In the genomic region with DNA sequence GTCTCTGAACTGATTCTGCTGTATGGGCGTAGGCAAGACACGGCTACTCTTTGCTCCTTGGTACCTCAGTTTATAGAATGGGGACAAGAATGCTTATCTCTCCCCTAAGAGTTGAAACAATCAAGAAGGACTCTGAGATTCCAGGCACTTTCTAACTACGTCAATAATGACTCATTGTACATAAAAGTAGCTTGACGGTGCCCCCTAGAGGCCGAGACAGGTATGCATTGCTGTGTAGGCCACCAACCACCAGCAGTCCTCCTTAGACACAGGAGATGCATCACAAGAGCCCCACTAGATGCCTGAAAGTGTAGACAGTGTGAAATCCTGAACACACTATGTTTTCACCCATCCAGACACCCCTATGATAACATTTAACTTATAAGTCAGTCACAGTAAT, we compare ENCODE assay signal across 10 mouse cellular contexts. TPM values are rescaled to one million over a fixed set of nuclear protein-coding genes. Genes with fewer than 3 reads are reported as not detected.
DNase-seq lines count a peak whose midpoint lies in the region; ATAC-seq and TF ChIP-seq lines count a peak whose summit lies in the region.
"Had no signal": no experiment of that assay in that cellular context is flagged by ENCODE, and none has a peak within 500 bp of the region (broad histone marks: within the 10 kb centered on the region; RNA-seq: fewer than 3 reads in every experiment).

No protein-coding gene starts in this region.

- no peaks in the 10 kb centered on the region for H3K36me3 ChIP-seq in midbrain, embryonic 11.5 days (ENCODE audit: control insufficient read depth, insufficient read depth, low read length)
- H3K36me3 ChIP-seq in midbrain, embryonic 15.5 days (replicated peaks), result 0 out of 2 replicates have a peak, but pooled peaks cover 4% of the 10 kb centered on the region
- H3K36me3 ChIP-seq in hindbrain, postnatal 0 days (ENCODE audit: insufficient read depth, low read length), result peaks cover 17% of the 10 kb centered on the region; the same call in 1 of the 2 replicates
- no peaks in the 10 kb centered on the region for H3K36me3 ChIP-seq in lung, embryonic 14.5 days (ENCODE audit: insufficient read depth)
- H3K36me3 ChIP-seq in stomach, postnatal 0 days (ENCODE audit: control insufficient read depth, insufficient read depth, low read length), result no peaks in the 10 kb centered on the region

- WGBS in midbrain, embryonic 11.5 days, result 43% methylated on average over 5 of the region's 5 CpGs
- 45% methylated on average over 5 of the region's 5 CpGs for WGBS in midbrain, embryonic 15.5 days
- WGBS in hindbrain, postnatal 0 days, result 48% methylated on average over 5 of the region's 5 CpGs
- 40% methylated on average over 5 of the region's 5 CpGs for WGBS in lung, embryonic 14.5 days
- WGBS in stomach, postnatal 0 days, result 48% methylated on average over 5 of the region's 5 CpGs

- H3K27me3 ChIP-seq in midbrain, embryonic 11.5 days (ENCODE audit: control insufficient read depth, insufficient read depth, low read length), result no peaks in the 10 kb centered on the region
- H3K27me3 ChIP-seq in midbrain, embryonic 15.5 days (replicated peaks), result no peaks in the 10 kb centered on the region
- H3K27me3 ChIP-seq in hindbrain, postnatal 0 days (ENCODE audit: insufficient read depth, low read length), result no peaks in the 10 kb centered on the region
- H3K27me3 ChIP-seq in lung, embryonic 14.5 days (ENCODE audit: insufficient read depth, low read length), result no peaks in the 10 kb centered on the region
- no peaks in the 10 kb centered on the region for H3K27me3 ChIP-seq in stomach, postnatal 0 days (ENCODE audit: control insufficient read depth, insufficient read depth, low read length)

- peak; percentile 56 for DNase-seq in cerebellum, adult 11 months
- DNase-seq in midbrain, embryonic 11.5 days (ENCODE audit: low spot score, missing footprints), result peak; percentile 93
- DNase-seq in c-Kit-positive CD71-positive TER-119-positive erythroid progenitor cells, embryonic 14.5 days (ENCODE audit: low spot score), result peak; percentile 65
- DNase-seq in hindbrain, postnatal 0 days (ENCODE audit: low spot score), result peak; percentile 80
- peak; percentile 78 for DNase-seq in lung, embryonic 14.5 days
- DNase-seq in stomach, postnatal 0 days (ENCODE audit: low spot score), result peak; percentile 64

- no peaks in the 10 kb centered on the region for H3K4me1 ChIP-seq in midbrain, embryonic 11.5 days (ENCODE audit: control insufficient read depth, insufficient read depth, low read length)
- peaks cover 16% of the 10 kb centered on the region for H3K4me1 ChIP-seq in midbrain, embryonic 15.5 days
- H3K4me1 ChIP-seq in hindbrain, postnatal 0 days (ENCODE audit: insufficient read depth, low read length), result peaks cover 12% of the 10 kb centered on the region; the same call in 1 of the 2 replicates
- no peaks in the 10 kb centered on the region for H3K4me1 ChIP-seq in lung, embryonic 14.5 days (ENCODE audit: insufficient read depth)
- no peaks in the 10 kb centered on the region for H3K4me1 ChIP-seq in stomach, postnatal 0 days (replicated peaks; ENCODE audit: control insufficient read depth, insufficient read depth)

- H3K27ac ChIP-seq in midbrain, embryonic 11.5 days (ENCODE audit: low read depth, low read length), result no peak overlapping the region
- H3K27ac ChIP-seq in midbrain, embryonic 15.5 days, result no peak overlapping the region
- H3K27ac ChIP-seq in hindbrain, postnatal 0 days, result no peak overlapping the region
- H3K27ac ChIP-seq in lung, embryonic 14.5 days (ENCODE audit: low read depth), result no peak overlapping the region
- H3K27ac ChIP-seq in stomach, postnatal 0 days (replicated peaks), result no peak overlapping the region

- TF ChIP-seq EP300 in stomach, postnatal 0 days (optimal IDR thresholded peaks at IDR 0.05), result no peak

- ATAC-seq in cerebellum, adult (ENCODE audit: insufficient number of reproducible peaks, low FRiP score, low TSS enrichment), result no peak
- no peak for ATAC-seq in midbrain, embryonic 11.5 days (ENCODE audit: low FRiP score)
- no peak for ATAC-seq in midbrain, embryonic 15.5 days (replicated peaks)
- ATAC-seq in hindbrain, postnatal 0 days, result peak; percentile 50; the same call in 1 of the 2 replicates
- ATAC-seq in lung, embryonic 14.5 days (ENCODE audit: insufficient read depth), result no peak
- ATAC-seq in stomach, postnatal 0 days (ENCODE audit: low FRiP score, low TSS enrichment), result no peak

- peak; percentile 79 for TF ChIP-seq CTCF in hindbrain, postnatal 0 days (IDR thresholded peaks at IDR 0.05; ENCODE audit: low read depth)
- peak; percentile 64 for TF ChIP-seq CTCF in lung, embryonic 14.5 days (IDR thresholded peaks at IDR 0.05; ENCODE audit: low read depth)
- TF ChIP-seq CTCF in stomach, postnatal 0 days (IDR thresholded peaks at IDR 0.05; ENCODE audit: low read depth), result peak; percentile 74

- no peak overlapping the region for H3K4me3 ChIP-seq in midbrain, embryonic 11.5 days (ENCODE audit: low read depth, low read length)
- no peak overlapping the region for H3K4me3 ChIP-seq in midbrain, embryonic 15.5 days
- no peak overlapping the region for H3K4me3 ChIP-seq in hindbrain, postnatal 0 days (ENCODE audit: low read length)
- H3K4me3 ChIP-seq in lung, embryonic 14.5 days (ENCODE audit: low read depth, low read length), result no peak overlapping the region
- H3K4me3 ChIP-seq in stomach, postnatal 0 days (ENCODE audit: low read depth, low read length), result no peak overlapping the region
- H3K4me3 ChIP-seq: myocyte had no signal

- no peak overlapping the region for H3K9ac ChIP-seq in midbrain, embryonic 11.5 days (ENCODE audit: low read length)
- no peak overlapping the region for H3K9ac ChIP-seq in midbrain, embryonic 15.5 days
- H3K9ac ChIP-seq in hindbrain, postnatal 0 days (replicated peaks; ENCODE audit: low read length), result no peak overlapping the region
- H3K9ac ChIP-seq in lung, embryonic 14.5 days, result no peak overlapping the region
- no peak overlapping the region for H3K9ac ChIP-seq in stomach, postnatal 0 days (ENCODE audit: low read length)

- H3K4me2 ChIP-seq in midbrain, embryonic 11.5 days, result no peak overlapping the region
- no peak overlapping the region for H3K4me2 ChIP-seq in midbrain, embryonic 15.5 days
- H3K4me2 ChIP-seq in hindbrain, postnatal 0 days (ENCODE audit: low read depth, low read length), result no peak overlapping the region
- no peak overlapping the region for H3K4me2 ChIP-seq in lung, embryonic 14.5 days
- no peak overlapping the region for H3K4me2 ChIP-seq in stomach, postnatal 0 days (replicated peaks; ENCODE audit: low read depth)

- H3K9me3 ChIP-seq in midbrain, embryonic 11.5 days (ENCODE audit: control insufficient read depth, low read length), result no peaks in the 10 kb centered on the region
- H3K9me3 ChIP-seq in midbrain, embryonic 15.5 days, result no peaks in the 10 kb centered on the region
- H3K9me3 ChIP-seq in hindbrain, postnatal 0 days (ENCODE audit: low read length), result no peaks in the 10 kb centered on the region
- no peaks in the 10 kb centered on the region for H3K9me3 ChIP-seq in lung, embryonic 14.5 days (ENCODE audit: low read depth, low read length)
- no peaks in the 10 kb centered on the region for H3K9me3 ChIP-seq in stomach, postnatal 0 days (ENCODE audit: control insufficient read depth, low read length)

RNA-seq across cellular contexts. Expression of gene Crtam, which starts 24.0 kb away (rescaled TPM):
- polyA plus RNA-seq in midbrain, embryonic 11.5 days (2014; fragmentation: Nextera tagmentation; extraction: Ambion mirVana), result 0.07 TPM in 1 of 2 replicates, not detected in the other
- polyA plus RNA-seq in midbrain, embryonic 15.5 days (2015; fragmentation: Nextera tagmentation; extraction: Ambion mirVana), result 0.10 and 0.22 TPM in 2 replicates
- 0.04 and 0.42 TPM in 2 replicates for total RNA-seq in hindbrain, postnatal 0 days (2014; rRNA removed)
- polyA plus RNA-seq in hindbrain, postnatal 0 days (2015; fragmentation: Nextera tagmentation; extraction: Ambion mirVana), result 0.21 and 0.52 TPM in 2 replicates
- 0.07 and 0.09 TPM in 2 replicates for polyA plus RNA-seq in lung, embryonic 14.5 days (2014; fragmentation: Nextera tagmentation; extraction: Ambion mirVana)
- polyA plus RNA-seq in stomach, postnatal 0 days (2015; fragmentation: Nextera tagmentation; extraction: Ambion mirVana), result not detected in 2 replicates
- polyA plus RNA-seq: heart, embryonic 14.5 days had no signal
